Mouse (Mus musculus) thymus, postnatal 36 days (tissue): ENCODE measurements around the gene Tap1.
A peak's percentile ranks its signal among the peaks of the same experiment; 100 is the strongest.
"Not testable (repeated sequence)": the region's sequence is repeated elsewhere in the genome, so short reads cannot be mapped to it uniquely, and the experiment has no call there.

Experiments
- DNase-seq, 2 experiments: peaks; one replicate each; pipeline ENCODE4 v3.0.0; 2022; ENCODE audit warnings: mixed read lengths in 2 of 2

Gene Tap1

DNA sequence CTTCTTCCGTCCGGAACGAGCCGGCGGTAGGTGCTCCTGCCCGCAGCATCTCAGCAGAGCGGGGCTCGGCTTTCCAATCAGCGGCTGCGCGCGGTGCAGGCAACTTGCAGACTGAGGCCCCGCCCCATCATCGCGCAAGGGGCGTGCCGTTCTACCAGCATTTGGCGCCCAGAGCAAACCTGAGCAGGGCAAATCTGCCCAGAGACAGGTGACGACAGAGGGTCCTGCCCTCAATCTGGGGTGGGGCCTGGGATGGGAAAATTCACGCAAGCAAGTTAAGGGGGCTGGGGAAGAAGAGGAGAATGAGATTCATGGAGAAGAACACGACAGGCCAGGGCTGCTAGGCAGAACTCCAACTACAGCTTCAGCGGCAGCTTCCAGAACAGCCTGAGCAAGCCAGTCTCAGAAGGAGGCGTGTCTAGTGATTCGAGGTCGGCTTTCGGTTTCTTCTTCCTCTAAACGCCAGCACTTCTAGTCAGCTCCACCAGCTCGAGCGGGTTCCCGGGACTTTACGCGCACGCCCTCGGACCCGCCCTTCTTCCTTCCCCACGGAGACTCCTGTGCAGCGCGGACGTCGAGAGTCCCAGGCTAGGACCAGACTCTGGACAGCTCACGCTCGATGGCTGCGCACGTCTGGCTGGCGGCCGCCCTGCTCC is at the start of gene Tap1, which contains the start of gene Psmb9:
Gene Tap1, plus strand, starts transcription at position 293 of the 656 bp plus-strand sequence.
Gene Psmb9, minus strand, starts transcription at position 504 of the 656 bp plus-strand sequence.
- peak; percentile 99 to 100 for DNase-seq

DNA sequence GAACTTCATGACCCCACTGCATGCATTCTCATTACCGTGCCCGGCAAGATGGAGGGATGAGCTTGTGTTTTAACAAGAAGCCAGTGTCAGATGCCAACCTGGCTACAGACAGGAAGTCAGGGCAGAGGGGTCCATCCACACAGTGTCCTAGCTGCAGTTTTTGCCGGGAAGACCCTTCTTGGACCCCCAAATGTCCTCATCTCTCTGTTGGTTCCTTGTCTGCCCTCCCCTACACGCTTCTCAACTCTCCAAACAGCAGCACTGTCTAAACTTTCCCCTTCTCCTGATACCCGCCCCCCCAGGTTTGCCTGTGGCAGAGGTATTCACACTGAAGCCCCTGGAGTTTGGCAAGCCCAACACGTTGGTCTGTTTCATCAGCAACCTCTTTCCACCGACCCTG is 49.8 kb upstream of the Tap1 start:
- no peak for DNase-seq

DNA sequence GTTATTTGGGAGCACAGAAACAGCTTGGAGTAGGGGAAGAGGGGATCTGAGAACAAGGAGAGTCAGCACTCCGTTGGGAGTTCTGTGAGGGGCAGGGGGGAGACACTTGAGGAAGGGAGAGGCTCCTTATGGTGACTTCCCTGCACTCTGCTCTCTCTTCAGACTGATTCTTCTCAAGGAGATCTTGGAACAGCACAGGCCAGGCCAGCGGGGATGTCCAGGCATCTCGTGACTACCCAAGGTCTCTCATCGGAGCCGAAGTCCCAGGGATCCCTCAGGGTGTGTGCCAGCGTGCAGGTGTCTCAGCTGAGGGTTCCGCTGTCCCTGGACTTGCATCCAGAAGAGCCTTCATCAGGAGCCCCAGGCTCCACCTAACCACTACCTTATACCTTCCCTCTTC is 48.7 kb upstream of the Tap1 start:
- no peak for DNase-seq

DNA sequence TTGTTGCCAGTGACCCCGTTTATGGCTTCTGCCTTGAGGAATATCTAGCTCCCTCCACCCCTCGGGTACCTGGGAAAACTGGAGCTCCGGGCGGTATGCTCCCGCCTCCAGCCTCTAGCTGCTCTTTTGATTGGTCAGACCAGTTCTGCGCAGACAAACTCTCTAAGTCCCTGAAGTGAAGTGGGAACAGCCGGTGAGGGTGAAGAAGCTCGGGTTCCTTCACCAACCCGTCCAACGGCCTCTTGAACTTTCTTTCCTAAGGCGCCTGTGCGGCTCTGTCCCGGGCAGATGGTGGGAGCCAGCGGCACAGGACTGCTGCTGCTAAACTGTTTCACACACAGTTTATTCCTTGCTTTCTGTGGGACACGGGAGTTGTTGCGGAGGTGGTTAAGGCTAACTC is 47.9 kb upstream of the Tap1 start:
- no peak for DNase-seq

DNA sequence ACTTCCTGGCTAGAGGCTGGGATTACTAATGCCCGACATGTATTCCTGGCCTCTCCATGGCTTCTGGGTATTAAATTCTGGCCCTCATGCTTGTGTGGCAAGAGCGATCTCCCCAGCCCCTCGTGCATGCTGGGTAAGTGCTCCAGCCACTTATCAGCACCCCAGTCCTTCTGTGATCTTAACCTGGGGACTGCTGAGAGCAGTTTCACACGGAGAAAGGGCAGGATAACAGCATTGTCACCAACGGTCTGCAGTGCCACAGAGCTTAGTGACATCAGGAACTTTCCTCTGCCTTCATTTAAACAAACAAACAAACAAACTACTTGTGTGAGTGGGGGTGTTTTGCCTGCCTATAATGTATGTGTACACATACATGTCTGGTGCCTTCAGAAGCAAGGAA is 47.1 kb upstream of the Tap1 start:
- no peak for DNase-seq

DNA sequence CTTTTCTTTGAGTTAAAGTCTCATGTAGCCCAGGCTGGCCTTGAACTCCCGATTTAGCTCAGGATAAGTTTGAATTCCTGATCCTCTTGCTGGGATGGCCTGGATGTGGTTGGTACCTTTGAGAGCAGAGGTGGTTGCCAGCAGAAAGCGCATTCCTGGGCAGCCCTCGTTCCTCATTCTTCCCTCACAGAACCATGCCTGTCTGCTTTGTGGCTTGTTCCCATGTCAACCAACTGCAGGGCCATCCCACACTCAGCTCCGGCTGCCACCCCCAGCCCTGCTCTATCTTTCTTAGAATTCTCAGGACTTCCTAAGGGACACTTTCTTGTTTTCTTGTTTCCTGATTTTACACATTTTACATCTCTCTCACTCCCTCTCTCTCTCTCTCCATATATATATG is 45.9 kb upstream of the Tap1 start:
- DNase-seq: no peak

DNA sequence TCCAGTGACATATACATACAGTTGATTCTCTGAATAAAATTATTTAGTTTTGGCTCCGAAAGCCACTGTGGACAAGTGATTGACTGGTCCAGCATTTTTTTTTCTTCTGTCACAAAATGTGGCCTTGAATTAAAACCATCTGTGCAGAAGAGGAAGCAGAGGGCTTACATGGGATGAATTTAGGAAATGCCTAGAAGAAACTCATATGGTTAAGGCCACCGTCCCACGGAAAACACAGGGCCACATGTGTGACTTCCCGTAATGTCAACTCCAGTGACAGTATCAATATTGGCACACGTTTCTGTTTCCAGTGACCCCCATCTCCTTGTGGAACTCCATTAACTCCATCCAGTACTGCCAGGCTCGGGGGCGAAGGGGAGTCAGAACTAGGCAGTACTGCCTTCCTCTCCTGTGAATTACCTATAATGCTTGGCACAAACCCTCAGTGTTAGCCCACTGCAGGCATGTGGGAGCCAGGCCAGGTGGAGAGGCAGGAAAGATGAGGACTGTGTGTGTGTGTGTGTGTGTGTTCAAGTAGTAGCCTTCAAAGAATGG is 44.8 kb upstream of the Tap1 start:
- DNase-seq: no peak

DNA sequence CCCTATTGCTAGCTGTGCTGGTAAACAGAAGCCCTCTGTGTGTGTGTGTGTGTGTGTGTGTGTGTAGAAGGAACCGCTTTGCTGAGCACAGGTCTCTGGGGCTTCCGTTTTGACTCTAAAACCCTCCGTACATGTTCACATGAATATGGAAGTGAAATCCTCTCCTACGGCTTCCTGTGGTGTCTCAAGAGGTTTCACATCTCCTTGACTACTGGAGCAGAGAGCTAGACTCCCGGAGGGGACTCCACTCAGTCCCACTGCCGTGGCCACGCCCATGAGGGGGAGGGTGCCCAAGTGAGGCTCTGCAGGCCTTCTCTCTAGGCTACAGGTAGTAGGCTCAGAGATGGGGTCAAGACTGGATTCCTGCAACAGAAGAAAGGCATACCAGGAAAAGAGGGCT is 44.3 kb upstream of the Tap1 start, which contains the start of gene H2-DMb2:
Gene H2-DMb2, plus strand, starts transcription at position 275 of the 400 bp plus-strand sequence.
- peak; percentile 87 to 90 for DNase-seq

DNA sequence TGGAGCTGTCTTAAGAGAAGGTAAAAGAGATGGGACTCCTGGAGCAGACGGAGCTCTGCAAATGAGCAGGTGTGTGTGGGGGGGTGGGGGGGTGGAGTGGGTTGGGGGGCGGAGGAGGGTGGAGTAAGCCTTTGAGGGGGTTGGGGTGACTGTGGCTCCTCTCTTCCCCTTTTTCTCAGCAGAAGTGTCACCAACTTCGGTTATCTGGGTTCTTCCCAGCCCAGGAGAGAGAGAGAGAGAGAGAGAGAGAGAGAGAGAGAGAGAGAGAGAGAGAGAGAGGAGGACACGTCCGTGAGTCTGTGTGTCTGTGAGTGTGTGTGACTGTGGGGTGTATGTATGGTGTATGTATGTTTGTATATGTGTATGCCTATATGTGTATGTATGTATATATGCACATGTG is 43.9 kb upstream of the Tap1 start:
- DNase-seq: peak in 1 of 2 experiments; percentile 42

DNA sequence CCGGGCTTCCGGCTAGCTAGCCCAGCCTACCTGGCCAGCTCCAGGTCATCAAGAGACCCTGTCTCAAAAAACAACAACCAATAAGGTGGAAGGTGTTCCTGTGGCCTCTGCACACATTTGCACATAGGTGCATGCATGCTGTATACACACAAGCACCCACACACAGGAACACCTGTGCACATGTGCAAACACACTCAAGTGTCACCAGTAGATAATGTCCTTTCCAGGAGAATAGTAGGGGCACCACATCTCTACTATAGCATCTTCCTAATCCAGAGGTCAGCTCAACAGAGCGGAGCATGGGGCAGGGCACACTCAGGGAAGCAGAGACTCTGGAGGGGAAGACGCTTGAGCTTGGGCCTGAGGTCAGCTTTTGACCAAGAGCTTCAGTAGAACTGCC is 43.1 kb upstream of the Tap1 start:
- not testable (repeated sequence) for DNase-seq

DNA sequence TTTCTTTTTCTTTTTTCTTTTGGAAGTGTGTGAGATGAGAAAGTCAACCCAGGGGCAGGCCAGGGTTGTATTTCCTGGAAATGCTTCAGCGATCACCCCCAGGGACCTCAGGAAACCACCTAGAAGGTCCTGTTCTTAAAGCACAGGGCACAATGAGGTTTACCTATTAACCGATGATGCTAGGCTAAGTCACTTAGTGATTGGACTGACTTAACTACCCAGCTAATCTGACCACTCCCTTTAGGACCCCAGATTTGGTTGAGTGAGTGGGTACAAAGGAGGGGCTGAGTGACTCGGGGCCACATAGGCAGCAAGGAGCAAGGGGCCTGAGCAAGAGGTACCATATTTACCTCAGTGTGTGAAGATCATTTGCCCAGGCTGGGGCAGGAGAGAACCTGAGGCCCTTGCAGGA is 42.4 kb upstream of the Tap1 start:
- no peak for DNase-seq

DNA sequence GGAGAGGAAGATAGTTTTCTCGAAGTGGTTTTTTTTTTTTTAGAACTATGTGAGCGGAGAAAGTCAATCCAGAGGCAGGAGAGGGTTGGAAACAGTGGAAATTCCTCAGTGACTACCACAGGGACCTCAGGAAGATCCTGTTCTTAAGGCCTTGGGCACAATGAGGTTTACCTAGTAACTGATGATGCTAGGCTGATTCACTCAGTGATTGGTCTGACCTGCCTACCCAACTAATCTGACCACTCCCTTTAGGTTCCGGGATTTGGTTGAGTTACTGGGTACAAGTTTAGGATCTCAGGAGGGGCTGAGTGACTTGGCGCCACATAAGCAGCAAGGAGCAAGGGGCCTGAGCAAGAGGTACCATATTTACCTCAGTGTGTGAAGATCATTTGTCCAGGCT is 34.4 kb upstream of the Tap1 start, which contains the start of gene H2-DMb1:
Gene H2-DMb1, plus strand, starts transcription at position 150 of the 400 bp plus-strand sequence.
- DNase-seq: no peak

DNA sequence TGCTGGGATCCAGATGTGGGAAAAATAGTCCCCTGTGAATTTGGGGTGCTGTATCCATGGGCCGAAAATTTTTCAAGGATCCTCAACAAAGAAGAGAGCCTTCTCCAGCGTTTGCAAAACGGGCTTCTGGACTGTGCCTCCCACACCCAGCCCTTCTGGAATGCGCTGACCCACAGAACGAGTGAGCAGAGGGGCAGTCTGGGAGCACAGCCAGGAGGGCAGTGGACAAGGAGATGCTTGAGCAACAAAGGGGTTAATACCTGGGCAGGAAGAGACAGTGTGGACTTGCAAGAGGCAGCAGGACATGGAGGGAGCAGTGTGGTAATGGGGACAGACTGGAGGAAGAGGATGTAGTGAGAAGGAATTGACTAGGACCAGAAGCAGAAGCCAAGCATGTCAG is 31.8 kb upstream of the Tap1 start:
- no peak for DNase-seq

DNA sequence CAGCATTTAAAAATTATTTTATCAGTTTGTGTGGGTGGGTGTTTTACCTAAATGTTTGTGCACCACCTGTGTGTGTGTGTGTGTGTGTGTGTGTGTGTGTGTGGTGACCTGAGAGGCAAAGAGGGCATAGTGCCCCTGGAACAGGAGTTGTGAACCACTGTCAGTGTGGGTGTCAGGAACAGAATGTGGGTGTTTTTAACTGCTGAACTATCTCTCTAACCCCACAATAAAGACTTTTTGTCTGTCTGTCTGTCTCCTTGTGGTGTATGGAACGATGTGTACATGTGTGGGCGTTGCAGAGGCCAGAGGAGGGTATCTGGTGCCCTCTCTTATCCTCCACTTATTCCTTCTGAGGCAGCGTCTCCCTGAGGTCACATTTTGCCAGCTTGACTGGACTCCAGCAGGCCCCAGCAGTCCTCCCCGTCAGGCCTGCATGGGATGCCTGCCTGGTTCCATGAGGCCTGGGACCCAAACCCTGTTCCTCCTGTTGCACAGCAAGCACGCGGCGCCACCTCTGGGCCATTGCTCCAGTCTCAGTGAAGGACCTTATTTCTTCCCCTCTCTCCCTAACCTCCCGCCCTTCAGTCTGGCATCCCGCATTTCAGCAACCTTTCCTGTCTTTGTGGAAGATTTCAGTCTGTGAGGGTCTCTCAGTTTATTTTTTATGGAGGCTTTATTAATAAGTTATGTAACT is 23.0 kb upstream of the Tap1 start:
- peak; percentile 71 to 72 for DNase-seq

DNA sequence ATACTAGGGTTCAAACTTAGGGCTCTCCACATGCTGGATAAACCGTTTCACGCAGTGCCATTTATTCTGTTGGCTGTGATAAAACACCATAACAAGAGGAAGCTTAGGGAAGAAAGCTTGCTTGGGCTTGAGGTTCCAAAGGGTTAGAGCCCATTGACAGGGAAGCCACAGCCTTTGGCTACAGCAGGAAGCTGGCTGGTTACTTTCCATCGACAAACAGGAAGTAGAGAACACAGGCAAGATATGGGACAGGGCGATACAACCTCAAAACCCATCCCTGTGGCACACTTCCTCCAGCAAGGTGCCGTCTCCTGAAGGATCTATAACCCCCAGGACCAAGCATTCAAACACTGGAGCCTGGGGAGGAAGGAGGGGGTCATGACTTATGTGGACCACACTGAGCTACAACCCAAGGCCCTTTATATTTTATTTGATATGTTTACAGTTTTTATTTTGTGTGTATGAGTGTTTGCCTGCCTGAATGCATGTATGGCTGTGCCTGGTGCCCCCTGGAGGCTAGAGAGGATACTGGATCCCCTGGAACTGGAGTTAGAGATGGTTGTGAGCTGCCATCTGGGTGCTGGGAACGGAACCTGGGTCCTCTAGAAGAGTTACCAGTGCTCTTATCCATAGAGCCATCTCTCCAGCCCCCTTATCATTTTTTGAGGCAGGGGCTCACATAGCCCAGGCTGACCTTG is 22.2 kb upstream of the Tap1 start:
- DNase-seq: peak in 1 of 2 experiments; percentile 40

DNA sequence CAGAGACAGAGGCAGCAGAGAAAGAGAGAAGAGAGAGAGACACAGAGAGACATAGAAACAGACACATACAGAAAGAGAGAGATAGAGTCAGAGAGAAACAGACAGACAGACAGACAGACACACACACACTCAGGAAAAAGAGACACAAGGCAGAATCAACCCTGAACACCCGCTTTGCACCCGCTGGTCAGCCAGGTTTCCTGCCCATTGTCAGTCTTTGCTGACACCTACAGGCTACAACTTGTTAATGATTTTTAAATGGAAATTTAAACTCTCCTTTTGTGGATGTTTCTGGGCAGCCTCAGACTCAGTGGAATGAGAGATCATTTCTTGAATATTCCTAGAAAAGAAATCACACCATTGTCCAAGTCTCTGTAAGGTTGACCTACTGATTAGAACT is 18.1 kb upstream of the Tap1 start:
- peak in 1 of 2 experiments; percentile 45 for DNase-seq

DNA sequence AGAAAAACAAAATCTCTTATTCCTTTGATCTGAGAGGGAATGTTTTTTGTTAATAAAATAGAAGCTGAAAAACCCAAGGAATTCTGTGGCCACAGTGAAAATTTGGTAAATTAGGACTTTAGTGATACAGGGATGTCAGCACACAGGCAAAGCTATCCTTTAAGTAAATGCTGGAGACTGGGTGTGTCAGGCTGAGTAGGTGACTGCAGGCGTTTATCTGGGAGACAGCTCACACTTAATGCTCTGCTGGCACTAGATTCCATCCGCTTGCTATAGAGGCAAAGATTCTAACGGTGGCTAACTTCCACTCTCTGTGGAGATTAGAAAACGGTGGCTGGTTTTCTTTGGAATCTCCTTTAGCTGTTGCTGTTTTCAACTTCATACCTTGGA is 16.9 kb upstream of the Tap1 start:
- no peak for DNase-seq

DNA sequence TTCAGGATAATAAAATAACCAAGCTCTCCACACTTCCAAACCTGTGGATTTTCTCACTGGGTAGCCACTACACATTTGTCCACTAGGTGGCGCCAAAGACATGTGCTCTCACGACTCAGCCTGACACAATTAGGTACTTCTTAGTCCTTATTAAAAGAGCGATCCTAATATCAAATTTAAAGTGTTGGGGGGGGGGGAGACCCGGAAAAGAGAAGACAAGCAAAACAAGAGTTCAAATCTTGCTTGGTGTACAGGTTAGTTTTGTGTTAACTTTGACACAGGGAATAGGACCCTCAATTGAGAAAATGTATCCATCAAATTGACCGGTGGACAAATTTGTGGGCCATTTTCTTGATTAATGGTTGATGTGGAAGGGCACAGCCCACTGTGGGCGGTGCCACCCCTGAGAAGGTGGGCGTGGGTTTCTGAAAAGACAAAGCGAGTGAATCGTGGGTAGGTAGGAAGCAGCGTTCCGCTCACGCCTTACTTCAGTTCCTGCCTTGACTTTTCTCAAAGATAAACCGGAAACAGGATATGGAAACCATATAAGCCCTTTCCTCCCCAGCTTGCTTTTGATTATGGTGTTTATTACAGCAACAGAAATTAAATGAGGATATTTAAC is 16.4 kb upstream of the Tap1 start:
- peak; percentile 81 to 89 for DNase-seq

DNA sequence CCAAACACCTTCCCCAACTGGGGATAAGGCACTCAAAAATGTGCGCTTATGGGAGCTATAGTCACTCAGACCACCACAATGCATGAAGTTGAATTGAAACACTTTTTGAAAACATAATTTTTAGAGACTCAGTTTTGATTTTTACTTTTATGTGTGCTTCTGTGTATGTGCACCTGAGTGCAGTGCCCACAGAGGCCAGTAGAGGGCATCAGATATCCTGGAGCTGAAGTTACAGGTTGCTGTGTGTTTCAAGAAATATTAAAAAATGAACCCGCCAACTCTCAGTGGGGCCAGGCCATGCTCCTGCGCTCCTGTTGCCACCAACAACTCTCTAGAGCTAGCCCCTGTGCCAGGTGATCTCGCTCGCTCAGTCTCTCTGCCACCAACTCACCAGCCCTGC is 14.8 kb upstream of the Tap1 start:
- DNase-seq: peak in 1 of 2 experiments; percentile 29

DNA sequence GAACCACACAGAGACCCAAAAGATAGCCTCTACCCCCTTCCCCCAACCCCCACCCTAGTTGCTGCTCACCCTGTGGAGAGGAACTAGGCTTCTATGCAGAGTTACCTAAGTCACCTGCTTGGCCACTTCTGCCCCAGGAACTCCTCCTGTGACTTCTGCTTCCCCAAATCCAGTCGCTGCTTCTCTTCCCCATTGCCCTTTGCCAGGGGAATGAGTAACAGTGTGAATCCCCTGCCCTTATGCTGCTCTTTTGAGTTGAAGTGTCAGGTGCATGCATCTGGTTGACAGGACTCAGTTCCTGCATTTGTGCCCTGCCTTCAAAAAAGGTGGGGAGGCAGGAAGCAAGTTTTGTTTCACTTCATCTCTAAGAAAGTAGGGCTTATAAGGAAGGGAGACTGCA is 13.3 kb upstream of the Tap1 start:
- no peak for DNase-seq

DNA sequence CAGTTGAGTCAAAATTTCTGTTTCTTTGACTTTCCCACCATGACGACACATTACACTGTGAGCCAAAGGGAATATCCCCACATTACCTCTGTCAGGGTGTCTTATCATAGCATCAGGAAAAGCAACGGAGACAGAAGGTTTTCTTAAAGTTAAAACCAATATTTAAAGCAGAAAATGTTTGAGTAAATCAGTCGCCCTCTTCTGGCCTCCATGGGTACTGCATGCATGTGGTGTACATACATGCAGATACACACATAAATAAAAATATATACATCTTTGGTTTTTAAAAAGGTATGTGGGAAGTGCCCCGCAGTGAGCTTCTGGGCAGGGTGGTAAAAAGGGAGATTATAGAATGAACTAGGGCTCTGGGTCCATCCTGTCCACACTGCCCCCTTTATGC is 10.2 kb upstream of the Tap1 start:
- DNase-seq: no peak

DNA sequence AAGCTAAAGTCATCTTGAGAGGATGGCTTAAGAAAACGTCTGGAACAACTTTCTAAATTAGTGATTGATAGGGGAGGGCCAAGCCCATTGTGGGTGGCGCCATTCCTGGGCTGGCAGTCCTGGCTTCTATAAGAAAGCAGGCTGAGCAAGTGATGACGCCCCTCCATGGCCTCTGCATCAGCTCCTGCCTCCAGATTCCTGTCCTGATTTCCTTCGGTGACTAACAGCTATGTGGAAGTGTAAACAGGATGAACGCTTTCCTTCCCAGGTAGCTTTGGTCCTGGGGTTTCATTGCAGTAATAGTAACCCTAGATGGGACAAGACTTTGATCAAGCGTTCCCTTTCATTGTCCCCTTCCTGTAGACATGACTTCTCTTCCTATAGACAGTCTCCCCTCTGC is 8.3 kb upstream of the Tap1 start:
- no peak for DNase-seq
